ENCODE assay signal across 16 mouse cellular contexts in the genomic region with DNA sequence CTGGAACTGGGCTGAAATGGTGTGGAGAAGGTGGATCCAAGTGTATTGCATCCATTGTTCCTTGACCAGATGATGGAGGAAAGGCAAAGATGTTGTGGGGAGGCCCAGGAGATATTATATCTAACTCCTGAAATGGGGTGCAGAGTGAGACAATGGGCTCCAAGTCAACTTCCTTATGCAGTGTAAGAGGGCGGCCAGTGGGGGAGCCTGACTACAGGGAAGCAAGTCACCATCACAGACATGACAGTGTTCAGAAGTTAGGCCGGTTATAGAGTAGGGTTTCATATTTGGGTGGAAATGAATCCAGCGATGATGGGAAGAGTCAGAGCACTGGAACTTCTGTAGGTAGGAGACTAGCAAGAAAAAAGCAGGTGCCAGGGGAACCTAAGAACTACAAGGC.
DNase-seq lines count a peak whose midpoint lies in the region; ATAC-seq and TF ChIP-seq lines count a peak whose summit lies in the region.
"Had no signal": no experiment of that assay in that cellular context is flagged by ENCODE, and none has a peak within 500 bp of the region (broad histone marks: within the 10 kb centered on the region; RNA-seq: fewer than 3 reads in every experiment).

No protein-coding gene starts in this region.

- no peak overlapping the region for H3K27ac ChIP-seq in kidney, postnatal 0 days
- H3K27ac ChIP-seq in lung, postnatal 0 days (ENCODE audit: low read length): no peak overlapping the region
- no peak overlapping the region for H3K27ac ChIP-seq in stomach, postnatal 0 days (replicated peaks)
- H3K27ac ChIP-seq: intestine, embryonic 15.5 days; limb, embryonic 15.5 days; midbrain, embryonic 12.5 days had no signal

- peak; percentile 37; the same call in 1 of the 2 replicates for TF ChIP-seq CTCF in kidney, postnatal 0 days (IDR thresholded peaks at IDR 0.05; ENCODE audit: low read depth)
- TF ChIP-seq CTCF in lung, postnatal 0 days (IDR thresholded peaks at IDR 0.05): peak; percentile 44
- TF ChIP-seq CTCF in stomach, postnatal 0 days (IDR thresholded peaks at IDR 0.05; ENCODE audit: low read depth): peak; percentile 40

- DNase-seq in kidney, postnatal 0 days (ENCODE audit: low spot score): no peak
- DNase-seq in kidney, adult 9 months: no peak
- DNase-seq in lung, postnatal 0 days (ENCODE audit: low spot score): no peak
- DNase-seq in lung, adult 18-20 months: no peak
- DNase-seq in NIH3T3 (ENCODE audit: low read depth) (peak; percentile 8), adipocyte (ENCODE audit: low spot score) (no peak)
- DNase-seq in stomach, postnatal 0 days (ENCODE audit: low spot score): no peak
- DNase-seq: cerebellum, adult 11-12 months; gastrocnemius, postnatal 36 days; layer of hippocampus, adult 9-11 months; lung, postnatal 14 days; right cerebral cortex, adult 18-20 months had no signal

- H3K36me3 ChIP-seq in kidney, postnatal 0 days (ENCODE audit: insufficient read depth, low read length): no peaks in the 10 kb centered on the region
- H3K36me3 ChIP-seq in lung, postnatal 0 days (ENCODE audit: insufficient read depth, low read length): no peaks in the 10 kb centered on the region
- no peaks in the 10 kb centered on the region for H3K36me3 ChIP-seq in stomach, postnatal 0 days (ENCODE audit: control insufficient read depth, insufficient read depth, low read length)
- H3K36me3 ChIP-seq: intestine, embryonic 15.5 days; limb, embryonic 15.5 days; midbrain, embryonic 12.5 days had no signal

- H3K4me1 ChIP-seq in kidney, postnatal 0 days (replicated peaks; ENCODE audit: insufficient read depth, low read length): no peaks in the 10 kb centered on the region
- H3K4me1 ChIP-seq in lung, postnatal 0 days (ENCODE audit: insufficient read depth, low read depth, low read length): no peaks in the 10 kb centered on the region
- H3K4me1 ChIP-seq in stomach, postnatal 0 days (replicated peaks; ENCODE audit: control insufficient read depth, insufficient read depth): no peaks in the 10 kb centered on the region
- H3K4me1 ChIP-seq: intestine, embryonic 15.5 days; limb, embryonic 15.5 days; midbrain, embryonic 12.5 days had no signal

- 92% methylated on average over 3 of the region's 3 CpGs for WGBS in kidney, postnatal 0 days
- 90% methylated on average over 3 of the region's 3 CpGs for WGBS in lung, postnatal 0 days
- 81% methylated on average over 3 of the region's 3 CpGs for WGBS in stomach, postnatal 0 days

- TF ChIP-seq EP300 in lung, postnatal 0 days (IDR thresholded peaks at IDR 0.05): no peak
- no peak for TF ChIP-seq EP300 in stomach, postnatal 0 days (optimal IDR thresholded peaks at IDR 0.05)

- no peak overlapping the region for H3K4me2 ChIP-seq in kidney, postnatal 0 days (ENCODE audit: low read length)
- no peak overlapping the region for H3K4me2 ChIP-seq in lung, postnatal 0 days (replicated peaks; ENCODE audit: low read depth, low read length)
- H3K4me2 ChIP-seq in stomach, postnatal 0 days (replicated peaks; ENCODE audit: low read depth): no peak overlapping the region
- H3K4me2 ChIP-seq: intestine, embryonic 15.5 days; limb, embryonic 15.5 days; midbrain, embryonic 12.5 days had no signal

- no peaks in the 10 kb centered on the region for H3K27me3 ChIP-seq in kidney, postnatal 0 days (ENCODE audit: insufficient read depth, low read length)
- no peaks in the 10 kb centered on the region for H3K27me3 ChIP-seq in lung, postnatal 0 days (replicated peaks; ENCODE audit: insufficient read depth, low read length)
- H3K27me3 ChIP-seq in stomach, postnatal 0 days (ENCODE audit: control insufficient read depth, insufficient read depth, low read length): no peaks in the 10 kb centered on the region
- H3K27me3 ChIP-seq: intestine, embryonic 15.5 days; limb, embryonic 15.5 days; midbrain, embryonic 12.5 days had no signal

- no peaks in the 10 kb centered on the region for H3K9me3 ChIP-seq in kidney, postnatal 0 days (replicated peaks; ENCODE audit: low read length)
- H3K9me3 ChIP-seq in lung, postnatal 0 days (ENCODE audit: low read length): no peaks in the 10 kb centered on the region
- H3K9me3 ChIP-seq in stomach, postnatal 0 days (ENCODE audit: control insufficient read depth, low read length): no peaks in the 10 kb centered on the region
- H3K9me3 ChIP-seq: intestine, embryonic 15.5 days; limb, embryonic 15.5 days; midbrain, embryonic 12.5 days had no signal

- no peak overlapping the region for H3K9ac ChIP-seq in kidney, postnatal 0 days (ENCODE audit: low read depth, low read length)
- no peak overlapping the region for H3K9ac ChIP-seq in lung, postnatal 0 days (replicated peaks; ENCODE audit: low read depth)
- no peak overlapping the region for H3K9ac ChIP-seq in stomach, postnatal 0 days (ENCODE audit: low read length)
- H3K9ac ChIP-seq: intestine, embryonic 15.5 days; limb, embryonic 15.5 days; midbrain, embryonic 12.5 days had no signal

- H3K4me3 ChIP-seq in kidney, postnatal 0 days (replicated peaks; ENCODE audit: low read depth, low read length): no peak overlapping the region
- no peak overlapping the region for H3K4me3 ChIP-seq in lung, postnatal 0 days (ENCODE audit: low read depth, low read length)
- no peak overlapping the region for H3K4me3 ChIP-seq in stomach, postnatal 0 days (ENCODE audit: low read depth, low read length)
- H3K4me3 ChIP-seq: intestine, embryonic 15.5 days; limb, embryonic 15.5 days; midbrain, embryonic 12.5 days had no signal

- no peak for ATAC-seq in kidney, postnatal 0 days (replicated peaks; ENCODE audit: low FRiP score, low read depth)
- no peak for ATAC-seq in lung, postnatal 0 days
- ATAC-seq in stomach, postnatal 0 days (ENCODE audit: low FRiP score, low TSS enrichment): no peak
- ATAC-seq: CD4-positive, CD25-positive, alpha-beta regulatory T cell, adult 4 months; intestine, embryonic 15.5 days had no signal
